Mouse (Mus musculus) cerebral cortex, adult 2 months (tissue): ENCODE data around the gene Enho.

Source experiments
- WGBS: fragments of 180-500 bp; shearing (Covaris S2); methylation state at CpG from one replicate; pipeline ENCODE4 v1.1.7; 2018; 5-methylcytosine and 5-hydroxymethylcytosine counted together

Gene Enho

DNA sequence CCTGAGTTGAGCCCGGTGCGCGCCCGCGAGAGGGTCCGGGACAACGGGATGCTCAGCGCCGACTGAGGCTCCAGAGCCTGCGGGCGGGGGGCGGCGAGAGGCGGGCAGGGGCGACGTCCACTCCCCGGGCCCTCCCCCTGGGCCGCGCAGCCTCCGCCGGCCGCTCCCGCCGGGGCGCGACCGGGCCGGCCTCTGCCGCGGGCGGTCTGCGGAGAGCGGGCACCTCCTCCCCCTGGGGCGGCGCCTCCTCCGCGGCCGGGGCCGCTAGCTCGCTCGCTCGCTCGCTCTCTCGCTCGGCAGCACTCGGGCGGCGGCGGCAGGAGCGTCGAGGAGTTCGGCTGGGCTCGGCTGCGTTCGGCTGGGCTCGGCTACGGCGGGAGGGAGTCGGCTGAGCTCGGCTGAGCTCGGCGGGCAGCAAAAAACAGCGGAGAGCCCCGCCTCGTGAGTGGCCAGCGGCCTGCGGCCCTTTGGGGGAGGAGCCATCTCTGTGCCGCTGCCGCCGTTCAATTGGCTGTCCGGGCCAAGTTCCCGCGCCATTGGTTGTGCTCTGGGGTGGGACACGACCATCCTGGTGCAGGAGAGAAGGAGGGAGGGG, at the start of gene Enho:
TSS of gene Enho (minus strand) at position 412 of the 595 bp plus-strand sequence.
- WGBS = under 1% methylated on average over 70 of the region's 74 CpGs

- 35% methylated on average over 1 of the region's 1 CpGs for WGBS
Measured at GRCm38 (mm10) chr4:41688562-41688961, 48.4 kb upstream of the Enho start.

GRCm38 (mm10) chr4:41685882-41686492, 45.9 kb upstream of the Enho start:
- 64% methylated on average over 10 of the region's 10 CpGs for WGBS

GRCm38 (mm10) chr4:41684931-41685453, 44.9 kb upstream of the Enho start:
- 7% methylated on average over 13 of the region's 14 CpGs for WGBS

- WGBS = 22% methylated on average over 27 of the region's 27 CpGs
Measured at GRCm38 (mm10) chr4:41684131-41684930, 44.2 kb upstream of the Enho start.

- WGBS = 0% methylated on average over 23 of the region's 27 CpGs
Measured at GRCm38 (mm10) chr4:41683303-41683702, 43.2 kb upstream of the Enho start.

GRCm38 (mm10) chr4:41682789-41683188, 42.7 kb upstream of the Enho start:
- WGBS = 56% methylated on average over 6 of the region's 6 CpGs

- 51% methylated on average over 10 of the region's 10 CpGs for WGBS
Measured at GRCm38 (mm10) chr4:41681947-41682346, 41.8 kb upstream of the Enho start.

GRCm38 (mm10) chr4:41681176-41681575, 41.1 kb upstream of the Enho start:
- 42% methylated on average over 4 of the region's 4 CpGs for WGBS

GRCm38 (mm10) chr4:41679291-41679690, 39.2 kb upstream of the Enho start:
- 63% methylated on average over 1 of the region's 2 CpGs for WGBS

- WGBS = 73% methylated on average over 6 of the region's 6 CpGs
Measured at GRCm38 (mm10) chr4:41678863-41679262, 38.7 kb upstream of the Enho start.

DNA sequence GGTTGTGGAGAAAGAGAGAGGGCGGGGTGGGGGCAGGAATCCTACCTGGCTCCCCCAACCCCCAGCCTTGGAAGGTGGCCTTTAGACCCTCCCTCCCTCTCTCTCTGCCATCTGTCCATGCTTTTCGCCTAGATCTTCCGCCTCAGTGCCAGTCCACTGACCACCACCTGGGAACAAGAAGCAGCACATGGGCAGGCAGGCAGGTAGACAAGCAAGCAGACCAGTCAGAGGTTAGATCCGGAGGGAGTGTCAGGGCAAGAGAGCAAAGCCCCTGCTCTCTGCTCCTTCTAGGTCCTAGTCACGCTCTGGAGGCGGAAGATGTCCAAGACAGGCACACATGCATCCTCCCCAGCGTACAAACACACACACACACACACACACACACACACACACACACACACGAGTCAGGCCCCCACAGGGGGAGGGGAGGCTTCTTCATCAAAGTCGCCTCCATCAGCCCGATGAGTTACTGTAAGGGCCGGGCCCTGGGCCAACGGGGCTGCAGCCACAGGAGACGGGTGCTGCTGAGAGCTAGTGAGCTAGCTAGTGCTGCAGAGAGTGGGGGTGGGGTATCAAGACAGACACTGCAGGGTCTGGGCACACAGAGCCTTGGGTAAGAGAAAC, 37.0 kb upstream of the Enho start:
- WGBS = 59% methylated on average over 13 of the region's 13 CpGs

- WGBS = 48% methylated on average over 17 of the region's 17 CpGs
Measured at GRCm38 (mm10) chr4:41676248-41677005, 36.3 kb upstream of the Enho start.

- 69% methylated on average over 19 of the region's 19 CpGs for WGBS
Measured at GRCm38 (mm10) chr4:41673186-41673585, 33.1 kb upstream of the Enho start.

DNA sequence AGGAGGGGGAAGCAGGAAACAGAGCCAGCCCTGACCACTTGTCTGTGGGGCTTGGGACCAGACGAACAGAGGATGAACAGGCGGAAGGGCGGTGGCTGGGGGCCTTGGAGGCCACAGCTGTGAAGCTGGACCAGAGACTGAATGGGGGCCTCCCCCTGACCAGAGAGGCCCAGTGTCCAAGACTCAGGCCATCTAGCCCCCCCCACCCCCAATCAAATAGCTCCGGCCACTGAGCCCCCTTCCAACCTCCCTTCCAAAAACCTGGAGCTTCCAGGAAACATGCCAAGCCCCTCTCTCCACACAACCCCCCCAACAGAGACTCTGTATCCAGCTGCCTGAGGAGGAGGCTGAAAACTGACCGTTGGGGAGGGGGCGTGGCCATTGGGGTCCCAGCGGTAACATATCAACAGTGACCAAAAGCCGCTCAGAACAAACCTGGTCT, 32.4 kb upstream of the Enho start:
- 47% methylated on average over 8 of the region's 8 CpGs for WGBS

GRCm38 (mm10) chr4:41671963-41672480, 31.9 kb upstream of the Enho start:
- 45% methylated on average over 8 of the region's 8 CpGs for WGBS

- 45% methylated on average over 5 of the region's 5 CpGs for whole genome bisulfite sequencing
Measured at GRCm38 (mm10) chr4:41671500-41671899, 31.4 kb upstream of the Enho start.

GRCm38 (mm10) chr4:41670836-41671235, 30.7 kb upstream of the Enho start:
- WGBS = 90% methylated on average over 18 of the region's 18 CpGs

- WGBS = 79% methylated on average over 11 of the region's 11 CpGs
Measured at GRCm38 (mm10) chr4:41666646-41667045, 26.5 kb upstream of the Enho start.

- WGBS = 33% methylated on average over 6 of the region's 8 CpGs
Measured at GRCm38 (mm10) chr4:41665009-41665675, 25.0 kb upstream of the Enho start.
